Mouse (Mus musculus): ENCODE results near the gene 4930412O13Rik. TPM values are rescaled to one million over a fixed set of nuclear protein-coding genes. Genes with fewer than 3 reads are reported as not detected.
A peak's percentile ranks its signal among the peaks of the same experiment; 100 is the strongest.

4930412O13Rik gene
- not detected for total RNA-seq (2022)

- DNase-seq (ENCODE audit: low spot score in 2 of 2): no peak
These were observed at the start of gene 4930412O13Rik for GRCm38 (mm10) chr2:9881051-9881591. TSS of gene 4930412O13Rik (plus strand) at chr2:9881252.

- DNase-seq (ENCODE audit: low spot score in 2 of 2): no peak
These were observed 47.3 kb upstream of the 4930412O13Rik start for GRCm38 (mm10) chr2:9833712-9834111.

- no peak for DNase-seq (ENCODE audit: low spot score in 2 of 2)
These were observed 45.9 kb upstream of the 4930412O13Rik start for GRCm38 (mm10) chr2:9835195-9835594.

- no peak for DNase-seq (ENCODE audit: low spot score in 2 of 2)
These were observed 28.0 kb upstream of the 4930412O13Rik start for GRCm38 (mm10) chr2:9852851-9853576.

GRCm38 (mm10) chr2:9855861-9856260, 25.2 kb upstream of the 4930412O13Rik start:
- no peak for DNase-seq (ENCODE audit: low spot score in 2 of 2)

- DNase-seq (ENCODE audit: low spot score in 2 of 2): no peak
These were observed 20.4 kb upstream of the 4930412O13Rik start for GRCm38 (mm10) chr2:9860698-9861097.

- DNase-seq (ENCODE audit: low spot score in 2 of 2): no peak
These were observed 13.8 kb upstream of the 4930412O13Rik start for GRCm38 (mm10) chr2:9867092-9867825.

- no peak for DNase-seq (ENCODE audit: low spot score in 2 of 2)
These were observed 9.8 kb upstream of the 4930412O13Rik start for GRCm38 (mm10) chr2:9871141-9871716.

- no peak for DNase-seq (ENCODE audit: low spot score in 2 of 2)
These were observed 9.3 kb upstream of the 4930412O13Rik start for GRCm38 (mm10) chr2:9871798-9872197.

GRCm38 (mm10) chr2:9872682-9873081, 8.4 kb upstream of the 4930412O13Rik start:
- DNase-seq (ENCODE audit: low spot score in 2 of 2): no peak

GRCm38 (mm10) chr2:9873757-9874156, 7.3 kb upstream of the 4930412O13Rik start:
- DNase-seq (ENCODE audit: low spot score in 2 of 2): no peak

GRCm38 (mm10) chr2:9874467-9875219, 6.4 kb upstream of the 4930412O13Rik start:
- DNase-seq (ENCODE audit: low spot score in 2 of 2): no peak

- DNase-seq (ENCODE audit: low spot score in 2 of 2): no peak
These were observed 5.8 kb upstream of the 4930412O13Rik start for GRCm38 (mm10) chr2:9875220-9875619.

- DNase-seq (ENCODE audit: low spot score in 2 of 2): no peak
These were observed 5.2 kb upstream of the 4930412O13Rik start for GRCm38 (mm10) chr2:9875676-9876357.

- DNase-seq (ENCODE audit: low spot score in 2 of 2): no peak
These were observed 4.3 kb upstream of the 4930412O13Rik start for GRCm38 (mm10) chr2:9876621-9877325.

GRCm38 (mm10) chr2:9877326-9877690, 3.7 kb upstream of the 4930412O13Rik start:
- DNase-seq (ENCODE audit: low spot score in 2 of 2): no peak

GRCm38 (mm10) chr2:9877966-9878563, 3.0 kb upstream of the 4930412O13Rik start:
- no peak for DNase-seq (ENCODE audit: low spot score in 2 of 2)

GRCm38 (mm10) chr2:9878564-9879081, 2.4 kb upstream of the 4930412O13Rik start:
- DNase-seq (ENCODE audit: low spot score in 2 of 2): no peak

GRCm38 (mm10) chr2:9879092-9879491, 2.0 kb upstream of the 4930412O13Rik start:
- no peak for DNase-seq (ENCODE audit: low spot score in 2 of 2)

- DNase-seq (ENCODE audit: low spot score in 2 of 2): peak; percentile 84 to 87
These were observed 1.6 kb upstream of the 4930412O13Rik start for GRCm38 (mm10) chr2:9879493-9879892.

Measured in gastrocnemius, adult 8-10 months (tissue).